30 mouse cellular contexts compared by ENCODE assay signal in the genomic region with DNA sequence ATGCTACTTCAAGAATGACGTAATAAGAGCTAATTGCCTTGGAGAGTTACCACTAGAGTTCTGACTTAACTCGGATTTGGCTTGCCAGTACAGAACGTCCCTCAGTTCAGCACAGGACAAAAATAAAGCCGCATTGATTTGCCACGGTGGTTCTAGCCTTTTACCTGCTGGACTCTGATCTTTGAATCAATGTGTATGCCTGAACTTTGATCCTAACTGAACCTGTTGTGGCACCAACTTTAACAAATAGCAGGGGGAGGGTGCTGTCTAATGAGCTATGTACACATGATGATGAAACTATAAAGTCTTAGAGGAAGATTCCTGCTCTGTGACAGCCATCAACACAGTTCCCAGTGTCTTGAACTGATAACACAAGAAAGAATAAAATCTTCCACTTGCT. TPM values are rescaled to one million over a fixed set of nuclear protein-coding genes. Genes with fewer than 3 reads are reported as not detected.
DNase-seq lines count a peak whose midpoint lies in the region; ATAC-seq lines count a peak whose summit lies in the region.
"Had no signal": no experiment of that assay in that cellular context is flagged by ENCODE, and none has a peak within 500 bp of the region (broad histone marks: within the 10 kb centered on the region; RNA-seq: fewer than 3 reads in every experiment).

No protein-coding gene starts in this region.

- no peak overlapping the region for H3K27ac ChIP-seq in midbrain, embryonic 11.5 days (ENCODE audit: low read depth, low read length)
- no peak overlapping the region for H3K27ac ChIP-seq in midbrain, embryonic 10.5 days (replicated peaks)
- peak overlapping the region; percentile 12 for H3K27ac ChIP-seq in liver, embryonic 15.5 days (replicated peaks)
- no peak overlapping the region for H3K27ac ChIP-seq in heart, embryonic 10.5 days
- H3K27ac ChIP-seq: hindbrain, embryonic 10.5 days; kidney, embryonic 15.5 days; limb, embryonic 10.5 days; midbrain, embryonic 12.5 days; neural tube, embryonic 15.5 days had no signal

- 78% methylated on average over 5 of the region's 5 CpGs for WGBS in midbrain, embryonic 11.5 days
- 87% methylated on average over 5 of the region's 5 CpGs for WGBS in midbrain, embryonic 10.5 days
- WGBS in liver, embryonic 15.5 days (ENCODE audit: insufficient replicate concordance) = 66% methylated on average over 5 of the region's 5 CpGs
- WGBS in heart, embryonic 10.5 days = 87% methylated on average over 5 of the region's 5 CpGs

- H3K36me3 ChIP-seq in midbrain, embryonic 11.5 days (ENCODE audit: control insufficient read depth, insufficient read depth, low read length) = no peaks in the 10 kb centered on the region
- H3K36me3 ChIP-seq in midbrain, embryonic 10.5 days = peaks cover 37% of the 10 kb centered on the region
- peaks cover 11% of the 10 kb centered on the region; the same call in 1 of the 2 replicates for H3K36me3 ChIP-seq in liver, embryonic 15.5 days (replicated peaks)
- peaks cover 31% of the 10 kb centered on the region for H3K36me3 ChIP-seq in heart, embryonic 10.5 days
- H3K36me3 ChIP-seq: midbrain, embryonic 12.5 days had no signal

- H3K9me3 ChIP-seq in midbrain, embryonic 11.5 days (ENCODE audit: control insufficient read depth, low read length) = no peaks in the 10 kb centered on the region
- no peaks in the 10 kb centered on the region for H3K9me3 ChIP-seq in midbrain, embryonic 10.5 days (replicated peaks)
- no peaks in the 10 kb centered on the region for H3K9me3 ChIP-seq in liver, embryonic 15.5 days (replicated peaks)
- H3K9me3 ChIP-seq in heart, embryonic 10.5 days = no peaks in the 10 kb centered on the region
- H3K9me3 ChIP-seq: G1E; hindbrain, embryonic 10.5 days; kidney, embryonic 15.5 days; limb, embryonic 10.5 days; midbrain, embryonic 12.5 days; neural tube, embryonic 15.5 days had no signal

- peak; percentile 19 for DNase-seq in midbrain, embryonic 11.5 days (ENCODE audit: low spot score, missing footprints)
- no peak for DNase-seq in midbrain, embryonic 10.5 days (ENCODE audit: low spot score)
- DNase-seq in liver = peak; percentile 17
- DNase-seq in retina, embryonic 14.5 days (ENCODE audit: low spot score) = no peak
- no peak for DNase-seq in heart, embryonic 10.5 days (ENCODE audit: low spot score)
- DNase-seq in left cerebral cortex, postnatal 10 days (ENCODE audit: extremely low spot score in 1 of 2, low spot score in 2 of 2) = no peak
- DNase-seq: adrenal gland, postnatal 14 days; B cell, adult 2 months; cerebellum, adult 8-10 months; gastrocnemius, postnatal 10 days; heart, adult 11 months; heart, postnatal 10 days; kidney, postnatal 4 days; layer of hippocampus, adult 9-11 months; lung, adult 18-20 months; lung, postnatal 10 days; right cerebral cortex, postnatal 14 days; thymus, postnatal 14 days had no signal

- H3K4me1 ChIP-seq in midbrain, embryonic 11.5 days (ENCODE audit: control insufficient read depth, insufficient read depth, low read length) = no peaks in the 10 kb centered on the region
- no peaks in the 10 kb centered on the region for H3K4me1 ChIP-seq in midbrain, embryonic 10.5 days
- H3K4me1 ChIP-seq in liver, embryonic 15.5 days (replicated peaks) = no peaks in the 10 kb centered on the region
- H3K4me1 ChIP-seq in heart, embryonic 10.5 days = no peaks in the 10 kb centered on the region
- H3K4me1 ChIP-seq: heart, embryonic 12.5 days; hindbrain, embryonic 10.5 days; kidney, embryonic 15.5 days; limb, embryonic 10.5 days; midbrain, embryonic 12.5 days; neural tube, embryonic 15.5 days had no signal

- H3K27me3 ChIP-seq in midbrain, embryonic 11.5 days (ENCODE audit: control insufficient read depth, insufficient read depth, low read length) = no peaks in the 10 kb centered on the region
- no peaks in the 10 kb centered on the region for H3K27me3 ChIP-seq in midbrain, embryonic 10.5 days (ENCODE audit: low read depth, poor library complexity, severe bottlenecking)
- no peaks in the 10 kb centered on the region for H3K27me3 ChIP-seq in liver, embryonic 15.5 days
- no peaks in the 10 kb centered on the region for H3K27me3 ChIP-seq in heart, embryonic 10.5 days (ENCODE audit: insufficient read depth, poor library complexity, severe bottlenecking)
- H3K27me3 ChIP-seq: CH12.LX; heart, embryonic 12.5 days; kidney, embryonic 15.5 days; midbrain, embryonic 12.5 days; neural tube, embryonic 15.5 days; Patski had no signal

- H3K4me2 ChIP-seq in midbrain, embryonic 11.5 days = no peak overlapping the region
- no peak overlapping the region for H3K4me2 ChIP-seq in liver, embryonic 15.5 days
- H3K4me2 ChIP-seq: heart, embryonic 12.5 days; kidney, embryonic 15.5 days; midbrain, embryonic 12.5 days; neural tube, embryonic 15.5 days had no signal

- no peak overlapping the region for H3K4me3 ChIP-seq in midbrain, embryonic 11.5 days (ENCODE audit: low read depth, low read length)
- no peak overlapping the region for H3K4me3 ChIP-seq in midbrain, embryonic 10.5 days
- no peak overlapping the region for H3K4me3 ChIP-seq in liver, embryonic 15.5 days (replicated peaks)
- no peak overlapping the region for H3K4me3 ChIP-seq in heart, embryonic 10.5 days
- H3K4me3 ChIP-seq: heart, embryonic 12.5 days; hindbrain, embryonic 10.5 days; kidney, embryonic 15.5 days; limb, embryonic 10.5 days; midbrain, embryonic 12.5 days; neural tube, embryonic 15.5 days had no signal

- no peak for ATAC-seq in midbrain, embryonic 11.5 days (ENCODE audit: low FRiP score)
- peak; percentile 79 for ATAC-seq in liver, embryonic 15.5 days (ENCODE audit: insufficient read depth)
- ATAC-seq: forebrain, embryonic 16.5 days; Patski had no signal

- H3K9ac ChIP-seq in midbrain, embryonic 11.5 days (ENCODE audit: low read length) = no peak overlapping the region
- H3K9ac ChIP-seq in liver, embryonic 15.5 days = no peak overlapping the region
- H3K9ac ChIP-seq: heart, embryonic 12.5 days; kidney, embryonic 15.5 days; midbrain, embryonic 12.5 days; neural tube, embryonic 15.5 days had no signal

- intact Hi-C loops in left cerebral cortex, postnatal 10 days (cut with DNase I) = loop anchor here (10.0 kb wide), 1 partner anchor 107 kb away; no protein-coding TSS in a partner anchor

RNA-seq across cellular contexts. Expression of gene Fra10ac1, which starts 32.5 kb away (rescaled TPM):
- 45.7 and 47.5 TPM in 2 replicates for polyA plus RNA-seq in midbrain, embryonic 11.5 days (2014; fragmentation: Nextera tagmentation; extraction: Ambion mirVana)
- 45.1 and 46.6 TPM in 2 replicates for polyA plus RNA-seq in midbrain, embryonic 10.5 days (2016; fragmentation: Nextera tagmentation; extraction: Ambion mirVana)
- polyA plus RNA-seq in liver, embryonic 15.5 days (2015; fragmentation: Nextera tagmentation; extraction: Ambion mirVana) = 10.9 and 11.1 TPM in 2 replicates
- 32.2 and 39.7 TPM in 2 replicates for polyA plus RNA-seq in heart, embryonic 10.5 days (2016; fragmentation: Nextera tagmentation; extraction: Ambion mirVana)
- 10 to 100 TPM; 15.7 to 16.0 TPM for total RNA-seq in left cerebral cortex, postnatal 10 days (2021)

RNA-seq across cellular contexts. Expression of gene Pde6c, which starts 58.9 kb away (rescaled TPM):
- polyA plus RNA-seq in midbrain, embryonic 11.5 days (2014; fragmentation: Nextera tagmentation; extraction: Ambion mirVana) = 0.08 and 0.12 TPM in 2 replicates
- 0.11 TPM in 1 of 2 replicates, not detected in the other for polyA plus RNA-seq in midbrain, embryonic 10.5 days (2016; fragmentation: Nextera tagmentation; extraction: Ambion mirVana)
- 5.5 and 5.8 TPM in 2 replicates for polyA plus RNA-seq in liver, embryonic 15.5 days (2015; fragmentation: Nextera tagmentation; extraction: Ambion mirVana)
- polyA plus RNA-seq in heart, embryonic 10.5 days (2016; fragmentation: Nextera tagmentation; extraction: Ambion mirVana) = 0.30 TPM in 1 of 2 replicates, not detected in the other
- under 1 TPM; 0.39 to 0.58 TPM for total RNA-seq in left cerebral cortex, postnatal 10 days (2021)
- total RNA-seq: CH12.LX; G1E; gastrocnemius, postnatal 10 days; heart, postnatal 10 days had no signal
- polyA plus RNA-seq: embryonic facial prominence, embryonic 14.5 days; G1E; heart, embryonic 12.5 days; hindbrain, embryonic 10.5 days; limb, embryonic 10.5 days; neural tube, embryonic 15.5 days; Patski had no signal

Comparison
In these comparisons a context has a peak if more than half of its experiments do, and no peak if none do; other contexts are left out.
1. DNase-seq: peak in midbrain, embryonic 11.5 days (single experiment) and liver (single experiment); none in midbrain, embryonic 10.5 days (single experiment), retina, embryonic 14.5 days (single experiment), heart, embryonic 10.5 days (single experiment) and left cerebral cortex, postnatal 10 days (0 of 2).